Mouse (Mus musculus) adrenal gland, adult 18-20 months (tissue): ENCODE measurements around the gene P2rx5. TPM values are rescaled to one million over a fixed set of nuclear protein-coding genes. Genes with fewer than 3 reads are reported as not detected.

Experiments
- DNase-seq, 2 experiments: peaks; one replicate each; pipeline ENCODE4 v3.0.0; 2021 to 2022; ENCODE audit warnings: low spot score in 2 of 2
- total RNA-seq, 2 experiments: library from RNA; stranded (reverse); gene quantifications; 1 replicate in 1 of 2; 2 replicates in 1 of 2; pipeline ENCODE4 v1.2.3; 2021

P2rx5 gene
- total RNA-seq, 2 experiments from 2014 or later, result 4.6 to 19.3 TPM

DNA sequence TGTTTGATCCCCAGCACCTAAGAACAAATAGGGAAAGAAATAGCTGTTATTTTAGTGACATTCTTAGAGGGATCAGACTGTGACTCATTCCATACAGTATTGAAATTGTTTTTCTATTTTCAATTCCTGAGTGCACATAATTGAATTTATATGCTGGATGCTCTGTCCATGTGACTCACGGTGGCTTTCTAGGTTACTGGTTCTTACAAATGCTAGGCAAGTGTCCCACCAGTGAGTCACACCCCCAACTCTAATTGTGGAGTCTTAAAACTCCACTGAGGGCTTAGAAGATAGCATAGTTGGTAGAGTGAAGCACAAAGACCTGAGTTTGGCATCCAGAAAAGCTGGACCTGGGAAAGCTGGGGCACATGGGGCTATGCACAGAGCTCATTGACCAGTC lies 60.4 kb downstream of the P2rx5 start:
- DNase-seq, result no peak

Other genes with a start within 250 kb of the P2rx5 start
- gene Atp2a3, start 199.3 kb upstream of the P2rx5 start, total RNA-seq, result 10 to 100 TPM in 1 of 2 experiments, 1 to 10 TPM in 1; 8.6 to 10.2 TPM
- gene P2rx1, start 161.3 kb upstream of the P2rx5 start, total RNA-seq, result under 1 TPM; 0.56 to 0.83 TPM
- gene Camkk1, start 141.4 kb upstream of the P2rx5 start, total RNA-seq, result 1 to 10 TPM; 2.5 to 4.5 TPM
- gene Ncbp3, start 112.6 kb upstream of the P2rx5 start, total RNA-seq, result 10 to 100 TPM in 1 of 2 experiments, 1 to 10 TPM in 1; 9.2 to 10.5 TPM
- gene Itgae, start 69.8 kb upstream of the P2rx5 start, total RNA-seq, result 1 to 10 TPM in 1 of 2 experiments, under 1 TPM in 1; 0.33 to 1.1 TPM
- gene Haspin, start 22.1 kb upstream of the P2rx5 start, total RNA-seq, result under 1 TPM; 0.13 to 0.46 TPM
- gene Emc6, start 16.6 kb downstream of the P2rx5 start, total RNA-seq, result 10 to 100 TPM; 77.7 to 94.3 TPM
- gene Tax1bp3, start 16.7 kb downstream of the P2rx5 start, total RNA-seq, result 10 to 100 TPM; 70.0 to 91.8 TPM
- 10 to 100 TPM; 16.5 to 18.8 TPM for gene Ctns, start 38.6 kb downstream of the P2rx5 start, total RNA-seq
- 10 to 100 TPM in 1 of 2 experiments, 1 to 10 TPM in 1; 7.1 to 11.7 TPM for gene Shpk, start 39.0 kb downstream of the P2rx5 start, total RNA-seq
- under 1 TPM; 0.27 to 0.80 TPM for gene Trpv1, start 73.9 kb downstream of the P2rx5 start, total RNA-seq
- under 1 TPM; 0.10 to 0.16 TPM for gene Trpv3, start 107.0 kb downstream of the P2rx5 start, total RNA-seq
- gene Aspa, start 169.2 kb downstream of the P2rx5 start, total RNA-seq, result 10 to 100 TPM in 1 of 2 experiments, 1 to 10 TPM in 1; 9.9 to 26.6 TPM
- not detected for gene Gm49340, start 169.3 kb downstream of the P2rx5 start, total RNA-seq
- 1 to 10 TPM in 1 of 2 experiments, under 1 TPM in 1; 0.96 to 1.0 TPM for gene Spata22, start 169.3 kb downstream of the P2rx5 start, total RNA-seq
- gene Olfr20, start 190.4 kb downstream of the P2rx5 start, total RNA-seq, result not detected
- not detected for gene Olfr376, start 210.8 kb downstream of the P2rx5 start, total RNA-seq
- gene Olfr1, start 239.2 kb downstream of the P2rx5 start, total RNA-seq, result not detected